Mouse (Mus musculus): ENCODE results near the gene Amhr2.

- no peak for TF ChIP-seq POLR2A (IDR thresholded peaks at IDR 0.05; ENCODE audit: borderline replicate concordance, extremely low read depth, low read depth, low read length)
- no peak for TF ChIP-seq CTCF (IDR thresholded peaks at IDR 0.05; ENCODE audit: insufficient read depth, low read length)
Observed at GRCm38 (mm10) chr15:102445146-102445545, at the start of gene Amhr2.
